Mouse (Mus musculus) frontal cortex, postnatal 36 days (tissue): ENCODE results near the gene Dnah6.

Experiments used
- DNase-seq, 2 experiments: peaks; one replicate each; pipeline ENCODE4 v3.0.0; 2022; ENCODE audit warnings: low spot score in 2 of 2

Dnah6 gene

DNA sequence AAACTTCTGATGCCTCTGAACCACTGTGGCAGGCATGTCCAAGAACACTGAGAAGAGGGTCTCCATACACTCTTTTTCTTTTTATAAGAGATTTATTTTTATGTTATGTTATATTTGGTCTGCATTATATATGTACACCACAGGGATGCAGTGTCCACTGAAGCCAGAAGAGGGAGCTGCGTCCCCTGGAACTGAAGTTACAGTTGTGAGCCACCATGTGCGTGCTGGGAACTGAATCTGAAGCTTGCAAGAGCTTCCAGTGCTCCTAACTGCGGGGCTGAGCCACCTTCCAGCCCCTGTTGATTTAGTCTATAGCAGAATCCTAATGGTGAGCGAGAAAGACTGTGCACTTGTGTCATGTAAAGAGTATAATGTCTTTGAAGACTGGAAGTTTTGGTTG is 78.7 kb downstream of the Dnah6 start:
- no peak for DNase-seq

DNA sequence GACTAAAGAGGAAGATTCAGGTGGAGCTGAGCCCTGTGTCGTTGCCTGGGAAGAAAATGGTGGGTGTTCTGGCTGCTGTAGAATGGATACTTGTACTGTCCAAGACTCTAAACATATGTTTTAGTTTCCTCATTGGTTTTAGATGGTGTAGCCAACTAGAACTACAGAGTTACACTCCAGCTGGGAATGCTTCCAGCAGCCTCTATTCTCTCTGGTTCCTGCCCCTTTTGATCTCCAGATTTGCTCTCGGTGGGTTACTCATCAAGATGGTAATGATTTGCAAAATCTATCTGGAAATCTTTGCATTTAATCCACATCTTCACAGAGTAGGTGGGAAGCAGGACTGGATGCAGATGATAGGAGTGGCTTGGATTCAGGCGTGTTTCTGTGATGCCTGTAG is 80.6 kb downstream of the Dnah6 start:
- no peak for DNase-seq

DNA sequence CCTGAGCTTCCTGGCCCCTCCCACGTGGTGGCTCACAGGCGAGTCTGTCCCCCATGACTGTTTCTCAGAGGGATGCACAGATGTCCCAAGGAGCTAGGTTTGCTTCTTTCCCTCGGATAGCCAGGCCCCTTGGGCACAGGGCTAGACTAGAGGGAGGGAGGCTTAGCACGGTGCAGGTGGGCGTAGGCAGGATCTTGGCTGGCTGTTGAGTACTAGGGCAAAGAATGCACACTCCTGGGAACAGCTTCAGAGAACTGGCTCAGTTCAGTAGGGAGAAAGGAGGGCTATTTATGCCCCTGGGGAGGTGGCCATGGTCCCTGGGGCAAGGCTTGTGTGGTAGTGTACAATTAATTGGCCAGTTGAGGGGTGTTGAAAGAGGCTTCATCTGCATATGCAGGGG is 88.7 kb downstream of the Dnah6 start:
- DNase-seq = no peak

DNA sequence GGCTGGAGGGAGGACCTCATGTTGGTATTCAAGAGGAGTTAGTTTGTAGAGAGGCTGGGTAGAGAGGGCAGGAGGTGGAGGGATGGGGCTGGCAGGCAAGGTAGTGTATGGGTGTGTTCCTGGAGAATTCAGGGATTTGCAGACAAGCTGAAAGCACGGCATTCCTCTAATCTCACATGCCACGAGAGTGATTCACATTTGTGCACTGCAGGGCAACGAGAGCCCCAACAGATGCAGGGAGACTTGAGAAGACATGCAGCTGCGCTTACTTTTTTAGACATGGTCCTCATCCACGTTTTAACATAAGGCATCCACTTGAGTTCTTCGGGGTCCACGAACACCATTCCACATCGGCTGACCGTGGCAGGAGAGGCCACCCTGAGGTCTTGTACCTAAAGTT is 93.9 kb downstream of the Dnah6 start:
- no peak for DNase-seq

DNA sequence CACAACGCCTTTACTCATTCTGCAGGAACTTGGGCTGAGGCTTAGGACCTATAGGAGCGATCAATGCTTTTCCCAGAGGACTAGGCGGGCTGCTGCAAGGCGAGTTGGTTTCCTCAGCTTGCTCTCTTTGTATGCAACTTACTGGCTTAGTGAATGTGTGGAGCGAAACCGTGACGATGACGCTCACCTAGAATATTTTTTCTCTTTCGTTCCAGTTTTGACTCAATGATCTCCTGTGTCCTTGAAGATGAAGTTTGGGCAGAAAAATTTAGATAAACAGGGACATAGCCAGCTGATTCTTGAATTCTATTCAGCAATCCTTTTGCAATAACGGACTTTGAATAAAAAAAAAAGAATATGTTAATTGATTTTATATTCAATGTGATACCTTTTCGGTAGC is 101.1 kb downstream of the Dnah6 start:
- no peak for DNase-seq

DNA sequence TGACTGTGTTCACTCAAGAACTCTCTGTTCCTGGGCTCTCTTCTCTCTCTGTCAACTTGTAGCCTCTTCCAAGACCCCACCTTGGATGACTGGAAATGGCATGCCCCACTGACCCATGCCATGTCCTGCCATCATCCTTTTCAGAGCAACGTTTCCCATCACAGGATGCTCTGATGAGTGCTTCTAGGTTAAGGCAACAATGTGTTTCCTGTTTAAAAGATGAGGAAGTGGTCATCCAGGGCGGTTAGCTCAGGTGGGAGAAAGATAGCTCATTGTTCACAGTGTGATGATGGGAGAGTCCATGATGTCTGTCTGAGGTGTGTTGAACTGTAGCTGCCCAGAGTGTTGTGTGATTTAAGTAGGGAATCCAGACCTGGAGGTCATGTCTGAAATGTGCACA is 107.6 kb downstream of the Dnah6 start:
- no peak for DNase-seq

DNA sequence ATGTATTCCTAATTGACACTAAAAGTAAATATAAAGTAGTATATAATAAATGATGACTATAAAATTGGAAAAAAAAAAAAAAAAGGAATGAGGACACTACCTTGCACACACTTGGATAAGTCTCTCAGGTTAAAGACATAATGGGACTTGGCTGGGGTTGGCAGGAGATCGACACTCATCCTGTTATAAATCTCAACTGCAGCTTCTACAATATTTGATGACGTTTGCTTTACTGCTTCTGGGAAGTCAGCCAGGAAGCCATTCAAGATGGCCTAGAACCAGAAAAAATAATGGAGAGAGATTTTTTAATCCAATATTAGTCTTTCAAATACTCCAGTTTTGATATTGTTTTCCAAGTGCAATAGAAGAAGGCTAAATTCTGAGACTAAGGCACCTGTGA is 108.1 kb downstream of the Dnah6 start:
- DNase-seq = no peak

DNA sequence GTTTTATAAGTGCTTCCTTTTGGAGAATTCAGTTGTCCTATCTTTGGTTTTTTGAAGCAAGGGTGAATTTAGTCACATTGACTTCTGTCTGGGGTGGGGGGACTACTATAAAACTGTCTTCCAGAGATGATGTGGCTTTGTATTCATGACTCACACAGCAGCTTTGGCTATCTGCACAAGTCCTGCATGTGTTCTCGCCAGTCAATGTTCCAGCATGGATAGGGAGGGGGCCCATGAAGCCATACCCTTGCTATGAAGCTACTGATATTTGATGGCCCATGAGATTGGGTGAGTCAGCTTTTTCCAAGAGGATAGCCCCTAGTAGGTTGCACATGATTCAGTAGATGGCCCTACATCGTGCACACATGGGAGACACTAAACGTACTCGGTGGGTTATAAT is 128.3 kb downstream of the Dnah6 start:
- DNase-seq = no peak

DNA sequence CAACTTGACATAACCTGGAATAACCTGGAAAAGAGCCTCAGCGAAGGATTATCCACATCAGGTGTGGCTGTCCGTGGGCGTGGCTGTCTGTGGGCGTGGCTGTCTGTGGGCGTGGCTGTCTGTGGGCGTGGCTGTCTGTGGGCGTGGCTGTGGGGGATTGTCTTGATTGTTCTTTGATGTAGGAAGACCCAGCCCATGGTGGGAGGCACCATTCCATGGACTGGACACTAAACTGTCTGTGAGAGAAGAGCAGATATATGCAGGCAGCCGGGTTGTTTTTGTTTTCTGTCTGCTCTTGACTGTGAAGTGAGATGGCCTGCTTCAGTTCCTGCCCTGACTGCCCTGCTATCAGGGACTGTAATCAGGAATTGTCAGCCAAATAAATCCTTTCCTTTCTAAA is 130.6 kb downstream of the Dnah6 start:
- DNase-seq = no peak

DNA sequence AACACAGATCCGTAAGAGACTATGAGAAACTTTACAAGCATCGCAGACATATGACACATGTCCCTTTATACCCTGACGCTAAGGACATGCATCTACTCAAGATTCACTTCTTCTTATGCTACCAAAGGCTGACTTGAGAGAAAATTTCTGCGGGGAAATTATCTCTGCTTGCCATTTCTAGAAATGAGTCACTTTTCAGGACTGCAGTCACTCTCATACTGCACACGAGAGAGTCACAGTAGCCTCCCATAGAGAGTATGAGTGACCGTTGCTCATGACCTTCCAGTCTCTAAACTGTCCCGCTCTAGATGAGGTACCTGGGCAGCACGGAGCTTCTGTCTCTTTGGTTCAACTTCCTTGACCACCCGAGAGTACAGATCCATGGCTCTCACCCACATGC is 138.9 kb downstream of the Dnah6 start:
- no peak for DNase-seq

DNA sequence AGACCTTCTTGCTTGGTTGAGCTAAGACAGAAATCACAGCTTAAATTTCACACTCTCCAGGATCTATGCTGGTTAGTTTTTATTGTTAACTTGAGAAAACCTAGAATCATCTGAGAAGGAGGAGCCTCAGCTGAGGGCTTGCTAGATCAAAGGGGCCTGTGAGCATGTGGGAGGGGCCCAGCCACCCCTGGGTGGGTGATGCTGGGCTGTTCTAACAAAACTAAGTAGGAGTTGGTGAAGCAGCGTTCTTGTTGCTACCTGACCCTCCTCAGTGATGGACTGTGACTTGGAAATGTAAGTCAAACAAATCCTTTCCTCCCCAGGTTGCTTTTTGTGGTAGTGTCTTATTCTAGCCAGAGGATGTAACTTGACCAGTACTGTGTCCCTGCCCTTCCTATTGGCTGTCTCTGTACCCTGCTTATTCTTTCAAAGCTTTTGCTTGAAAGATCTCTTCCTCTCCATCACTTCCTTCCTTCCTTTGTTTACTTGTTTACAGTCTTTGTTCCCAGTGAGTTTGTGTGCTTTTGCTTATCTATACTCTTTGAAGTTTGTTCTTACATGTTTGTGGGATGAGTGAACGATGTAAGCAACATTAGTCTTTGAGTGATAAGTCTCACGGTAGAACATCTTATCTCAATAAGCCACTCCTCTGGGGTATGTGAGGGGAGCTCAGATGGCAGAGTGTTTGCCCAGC is 149.2 kb downstream of the Dnah6 start:
- DNase-seq = no peak

DNA sequence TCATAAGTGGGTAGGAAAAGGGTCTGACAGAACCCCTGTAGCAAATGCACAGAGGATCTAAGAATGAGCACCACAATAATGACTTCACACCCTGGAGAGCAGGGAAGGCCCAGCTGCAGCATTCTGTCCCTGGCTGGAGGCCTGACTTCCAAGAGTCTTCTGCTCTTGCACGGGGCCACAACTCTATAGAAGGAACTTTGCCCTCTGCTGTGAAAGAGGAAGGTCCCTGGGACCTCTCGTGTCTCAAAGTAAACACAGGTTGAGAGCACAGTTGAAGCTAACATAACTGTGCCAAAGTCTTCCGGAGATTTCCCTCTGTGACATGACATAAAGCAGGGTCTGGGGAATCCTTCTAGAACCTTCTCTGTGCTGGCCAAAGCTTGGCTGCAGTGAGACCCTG is 150.2 kb downstream of the Dnah6 start:
- DNase-seq = no peak

DNA sequence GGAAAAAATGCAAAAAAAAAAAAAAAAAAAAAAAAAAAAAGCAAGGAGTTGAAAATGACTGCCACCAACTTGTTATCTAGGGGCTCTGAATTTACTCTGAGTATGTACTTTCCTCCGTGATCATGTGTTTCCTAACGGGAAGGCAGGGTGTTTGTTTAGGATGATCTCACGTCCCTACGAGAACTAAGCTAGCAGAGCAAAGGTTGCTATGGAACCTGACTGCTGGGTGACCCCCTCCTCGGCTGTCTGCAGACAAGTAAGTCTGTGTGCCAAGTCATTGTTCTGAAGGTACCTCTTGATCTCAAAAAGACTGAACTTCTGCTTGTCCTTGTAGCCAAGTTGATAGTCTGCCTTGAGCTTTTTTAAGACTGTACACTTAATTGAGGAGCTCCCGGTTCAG is 150.8 kb downstream of the Dnah6 start:
- DNase-seq = no peak

DNA sequence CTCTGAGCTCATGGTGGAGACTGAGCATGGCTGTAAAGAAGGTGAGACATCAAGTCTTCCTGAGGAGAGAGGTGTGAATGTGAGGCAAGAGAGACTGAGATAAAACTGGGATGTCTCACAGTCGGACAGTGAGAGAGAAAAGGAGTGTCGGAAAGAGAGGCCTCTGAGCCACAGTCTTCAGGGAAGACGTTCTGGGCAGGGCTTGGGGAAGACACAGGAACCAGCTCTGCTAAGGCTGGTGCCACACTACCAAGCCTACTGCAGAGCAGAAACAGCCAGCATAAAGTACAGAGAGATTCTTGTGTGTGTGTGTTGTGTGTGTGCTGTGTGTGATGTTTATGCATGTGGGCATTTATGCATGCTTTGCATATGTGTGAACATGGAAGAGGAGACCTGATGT is 156.9 kb downstream of the Dnah6 start:
- DNase-seq = no peak

DNA sequence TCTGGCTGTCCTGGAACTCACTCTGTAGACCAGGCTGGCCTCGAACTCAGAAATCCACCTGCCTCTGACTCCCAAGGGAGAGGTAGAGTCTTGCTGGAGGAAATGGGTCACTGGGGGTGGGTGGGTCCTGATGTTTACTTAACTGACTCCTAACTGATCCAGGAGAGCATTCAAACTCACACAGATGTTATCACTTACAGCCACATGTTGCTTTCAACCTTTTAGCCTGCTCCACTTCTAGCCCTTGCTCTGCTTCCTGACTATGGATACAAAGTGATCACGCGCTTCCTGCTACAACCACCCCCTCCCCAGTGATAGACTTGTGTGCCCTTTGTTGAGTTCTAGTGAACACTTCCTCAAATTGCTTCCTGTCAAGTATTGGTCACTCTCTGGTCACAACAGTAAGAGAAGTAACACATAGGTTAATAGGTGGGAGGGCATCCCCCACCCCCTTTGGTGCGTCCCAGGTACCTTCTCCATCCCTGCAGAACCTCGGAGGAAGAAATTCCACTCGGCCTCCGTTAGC is 161.8 kb downstream of the Dnah6 start:
- DNase-seq = no peak

DNA sequence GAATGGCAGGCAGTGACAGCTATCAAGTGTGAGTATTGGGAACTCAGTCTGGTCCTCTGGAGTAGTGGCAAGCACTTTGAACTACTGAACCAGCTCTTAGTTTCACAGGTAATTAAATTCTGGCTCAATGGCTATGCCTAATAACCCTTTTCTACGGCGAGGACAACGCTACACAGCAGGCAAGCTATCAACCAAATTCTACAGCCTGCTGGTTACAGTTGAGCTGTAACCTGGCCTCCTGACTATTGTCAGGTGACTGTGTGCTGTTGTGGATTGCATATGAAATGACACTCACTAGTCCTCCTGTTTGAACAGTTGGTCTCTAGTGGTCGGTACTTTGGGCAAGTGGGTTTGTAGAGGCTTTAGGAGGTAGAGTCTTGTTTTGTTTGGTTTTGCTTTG is 162.3 kb downstream of the Dnah6 start:
- DNase-seq = no peak

DNA sequence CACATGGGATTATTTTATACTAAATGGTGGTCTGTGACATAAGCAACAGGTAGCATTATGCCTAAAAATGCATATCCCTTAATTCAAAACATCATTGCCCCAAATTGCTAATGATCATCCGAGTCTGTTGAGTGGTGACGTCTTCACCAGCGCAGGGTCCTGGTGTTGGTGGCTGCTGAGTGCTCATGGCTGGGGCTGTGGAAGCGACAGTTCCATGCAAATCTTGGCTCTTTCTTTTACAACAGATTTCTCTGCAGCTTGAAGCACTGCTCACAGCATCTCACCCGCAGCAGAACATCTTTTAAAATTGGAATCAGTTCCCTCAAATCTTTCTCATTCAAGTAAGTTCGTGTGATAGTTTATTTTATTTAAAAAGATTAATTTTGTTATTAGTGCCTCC is 166.1 kb downstream of the Dnah6 start:
- DNase-seq = peak in 1 of 2 experiments; percentile 42

DNA sequence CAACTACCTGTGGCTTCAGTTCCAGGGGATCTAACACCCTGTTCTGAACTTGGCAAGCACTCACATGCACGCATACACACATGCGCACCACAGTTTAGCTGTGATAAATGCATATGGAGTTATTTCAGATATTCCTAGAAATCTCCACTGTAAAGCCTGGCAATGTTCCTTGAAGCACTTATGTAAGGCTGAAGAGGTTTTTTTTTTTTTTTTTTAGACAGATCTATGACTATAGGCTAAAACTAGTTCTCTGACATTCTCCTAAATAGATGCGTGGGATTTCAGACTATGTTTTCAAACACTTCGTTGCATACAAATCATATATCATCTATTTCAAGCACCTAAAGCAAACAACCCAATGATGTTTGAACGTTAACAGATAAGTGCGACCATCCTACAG is 166.6 kb downstream of the Dnah6 start:
- peak in 1 of 2 experiments; percentile 51 for DNase-seq

DNA sequence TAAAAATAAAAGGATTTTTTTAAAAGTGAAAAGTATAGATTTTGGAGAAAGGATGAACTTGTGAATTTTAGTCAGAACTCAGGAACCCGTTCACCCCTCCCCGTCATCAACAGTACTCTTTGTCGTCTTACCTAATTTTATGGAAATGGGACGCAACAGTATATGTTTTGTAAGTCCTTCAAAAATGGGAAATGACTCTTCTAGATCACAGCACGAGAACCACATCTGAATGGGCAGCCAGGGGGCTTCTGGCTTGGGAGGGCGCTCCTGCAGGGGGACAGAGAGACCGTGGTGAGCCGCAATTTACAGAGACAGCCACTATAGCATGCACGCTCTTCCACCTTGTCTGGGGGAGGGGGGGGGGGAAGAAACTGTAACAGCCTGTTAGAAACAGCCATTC is 167.9 kb downstream of the Dnah6 start:
- DNase-seq = no peak

DNA sequence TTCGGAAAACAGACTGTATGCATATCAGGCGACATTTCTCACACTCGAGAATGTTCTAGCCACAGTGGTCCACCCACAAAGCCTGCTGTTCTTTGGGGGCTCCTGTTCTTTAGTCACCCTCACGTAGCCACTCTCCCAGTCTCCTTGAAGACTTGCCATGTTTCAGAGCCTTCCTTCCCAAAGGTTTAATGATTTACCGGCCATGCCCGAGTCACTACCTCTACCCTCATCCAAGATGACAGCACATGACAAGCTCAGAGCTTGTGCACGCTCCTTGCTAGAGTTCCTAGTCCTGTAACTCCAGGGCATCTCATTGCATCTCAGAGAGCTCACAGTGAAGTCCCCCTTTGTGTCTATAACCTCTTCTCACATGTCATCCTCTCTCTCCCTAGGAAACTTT is 174.2 kb downstream of the Dnah6 start:
- no peak for DNase-seq

DNA sequence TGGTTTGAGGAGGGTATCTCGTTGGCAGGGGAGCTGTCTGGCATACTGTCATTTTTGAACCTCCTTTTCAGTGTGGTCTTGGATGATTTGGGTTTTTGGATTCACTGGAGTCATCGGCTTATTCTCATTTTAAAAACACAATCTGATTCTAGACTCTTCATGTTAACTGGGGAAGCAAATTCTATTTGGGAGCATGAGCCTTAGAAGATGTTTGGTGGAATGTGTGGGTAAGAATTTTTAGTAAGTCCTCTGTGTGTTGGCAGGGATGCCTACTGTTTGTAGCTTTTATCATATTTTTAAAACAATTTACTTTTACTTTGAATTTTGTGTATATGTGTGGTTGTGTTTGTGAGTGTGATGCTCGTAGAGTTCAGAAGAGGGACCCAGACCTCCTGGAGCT is 175.5 kb downstream of the Dnah6 start:
- no peak for DNase-seq

DNA sequence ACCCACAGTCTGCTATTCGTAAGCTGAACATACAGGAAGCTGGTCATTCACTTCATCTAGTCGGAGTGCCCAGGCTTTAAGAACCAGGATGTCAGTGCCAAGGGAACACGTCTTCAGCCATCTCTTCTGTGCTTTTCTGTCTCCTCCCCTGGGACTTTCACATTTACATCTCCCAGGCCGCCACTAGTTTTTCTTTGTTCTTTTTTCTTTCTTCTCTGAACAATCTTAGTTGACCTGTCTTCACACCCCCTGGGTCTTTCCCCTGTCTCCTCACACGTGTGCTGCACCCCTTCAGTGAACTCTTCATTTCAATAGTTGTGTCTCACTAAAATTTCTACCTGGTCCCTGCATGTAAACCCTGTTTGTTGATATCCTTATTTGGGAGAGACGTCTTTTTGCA is 179.2 kb downstream of the Dnah6 start:
- no peak for DNase-seq

DNA sequence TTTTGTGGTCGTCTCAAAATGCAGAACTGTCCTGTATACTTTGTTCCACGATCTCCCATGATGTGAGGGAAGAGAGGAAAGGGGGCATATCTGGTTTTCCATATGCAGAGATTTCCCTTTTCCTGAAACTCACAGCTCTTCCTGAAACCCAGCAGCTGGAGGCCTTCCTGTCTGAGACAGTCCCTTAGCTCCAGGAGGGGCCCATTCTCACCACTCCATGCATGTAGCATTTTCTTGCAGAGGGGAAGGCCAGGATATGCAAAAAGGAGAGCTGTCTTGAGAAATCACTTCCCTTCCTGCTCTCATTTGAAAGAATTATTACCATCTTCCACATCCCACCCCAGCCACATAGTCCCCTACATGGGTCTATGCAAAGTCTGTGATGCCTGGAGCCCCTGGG is 183.2 kb downstream of the Dnah6 start:
- DNase-seq = no peak

DNA sequence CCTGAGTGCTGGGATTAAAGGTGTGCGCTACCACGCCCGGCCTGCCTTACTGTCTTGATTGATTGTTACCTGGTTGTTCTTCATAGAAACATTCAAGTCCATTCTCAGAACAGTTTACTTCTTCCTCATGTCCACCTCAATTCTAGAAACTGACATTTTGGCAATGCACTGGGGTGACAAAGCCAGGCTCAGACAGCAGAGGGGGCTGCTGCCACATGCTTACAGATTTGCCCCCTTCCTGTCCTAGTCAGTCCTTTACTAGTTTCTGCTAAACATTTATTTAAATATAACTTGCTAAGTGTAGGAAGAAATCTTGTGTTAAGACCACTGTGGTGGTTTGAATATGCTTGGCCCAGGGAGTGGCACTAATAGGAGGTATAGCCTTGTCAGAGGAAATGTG is 192.6 kb downstream of the Dnah6 start:
- DNase-seq = no peak
